Mouse (Mus musculus) lung, postnatal 0 days (tissue): ENCODE measurements around the gene Orc5. TPM values are rescaled to one million over a fixed set of nuclear protein-coding genes. Genes with fewer than 3 reads are reported as not detected.
"Not testable (repeated sequence)": the region's sequence is repeated elsewhere in the genome, so short reads cannot be mapped to it uniquely, and the experiment has no call there.

Experiments used
- ATAC-seq: fragments of 200-750 bp; cut with Nextera tagmentation; 2 replicates; pipeline ENCODE4 v1.8.0; 2017; ENCODE audit warnings: moderate library complexity
- DNase-seq: peaks from one replicate; pipeline ENCODE4 v3.0.0-alpha.2; 2016; ENCODE audit warnings: low spot score
- H3K27ac ChIP-seq: fragments of 300-500 bp; sonication (generic); 2 replicates; pipeline ENCODE4 v1.5.1; 2014; ENCODE audit warnings: antibody characterized with exemption, mild to moderate bottlenecking, low read length, mixed read lengths
- H3K27me3 ChIP-seq: fragments of 300-500 bp; sonication (generic); replicated peaks from 2 replicates; pipeline ENCODE4 v1.6.1; 2014; ENCODE audit warnings: low read length, mixed read lengths; ENCODE audit not compliant: insufficient read depth
- H3K36me3 ChIP-seq: fragments of 300-500 bp; sonication (generic); 2 replicates; pipeline ENCODE4 v1.6.1; 2014; ENCODE audit warnings: low read length, mixed read lengths; ENCODE audit not compliant: insufficient read depth
- H3K4me1 ChIP-seq: fragments of 300-500 bp; sonication (generic); 2 replicates; pipeline ENCODE4 v1.6.1; 2014; ENCODE audit warnings: antibody characterized with exemption, low read depth, low read length, mixed read lengths; ENCODE audit not compliant: insufficient read depth
- H3K4me2 ChIP-seq: fragments of 300-500 bp; sonication (generic); replicated peaks from 2 replicates; pipeline ENCODE4 v1.6.1; 2014; ENCODE audit warnings: low read depth, mild to moderate bottlenecking, low read length, moderate library complexity, mixed read lengths
- H3K4me3 ChIP-seq: fragments of 300-500 bp; sonication (generic); 2 replicates; pipeline ENCODE4 v1.5.1; 2014; ENCODE audit warnings: low read depth, low read length
- H3K9ac ChIP-seq: fragments of 300-500 bp; sonication (generic); replicated peaks from 2 replicates; pipeline ENCODE4 v1.6.1; 2014; ENCODE audit warnings: low read depth, mild to moderate bottlenecking
- H3K9me3 ChIP-seq: fragments of 300-500 bp; sonication (generic); 2 replicates; pipeline ENCODE4 v1.6.1; 2016; ENCODE audit warnings: low read length, mixed read lengths
- CTCF ChIP-seq: IDR thresholded peaks from 2 replicates; pipeline ENCODE4 v1.5.1; 2016; ENCODE audit warnings: antibody characterized with exemption, mild to moderate bottlenecking
- EP300 ChIP-seq: IDR thresholded peaks from 2 replicates; pipeline ENCODE4 v1.6.1; 2016; ENCODE audit warnings: antibody characterized with exemption, mild to moderate bottlenecking, control low read depth
- WGBS: fragments of 180-500 bp; shearing (Covaris S2); extraction: QIAGEN DNeasy Blood & Tissue Kit; methylation state at CpG from one replicate; pipeline ENCODE4 v1.1.7; 2014; 5-methylcytosine and 5-hydroxymethylcytosine counted together
- polyA plus RNA-seq: library from polyadenylated mRNA; unstranded; fragments of >200 nt; fragmentation: Nextera tagmentation; extraction: Ambion mirVana; gene quantifications from 2 replicates; pipeline ENCODE4 v1.2.1, GENCODE M21; 2015

Gene Orc5
- polyA plus RNA-seq, 1 experiment from 2014 or later, result 25.0 TPM

DNA sequence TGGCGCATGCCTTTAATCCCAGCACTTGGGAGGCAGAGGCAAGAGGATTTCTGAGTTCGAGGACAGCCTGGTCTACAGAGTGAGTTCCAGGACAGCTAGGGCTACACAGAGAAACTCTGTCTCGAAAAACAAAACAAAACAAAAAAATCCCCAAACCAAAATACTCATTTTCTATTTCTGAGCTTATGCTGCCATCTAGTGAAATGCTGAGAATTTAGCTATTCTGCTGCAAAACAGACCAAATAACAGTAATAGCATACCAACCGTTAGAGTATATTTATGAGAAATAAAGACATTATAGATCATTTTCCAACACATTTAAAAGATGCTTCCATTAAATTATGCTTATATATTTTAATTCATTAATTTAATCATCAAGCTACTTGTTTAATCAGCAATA, 34.5 kb downstream of the Orc5 start:
- 77% methylated on average over 4 of the region's 4 CpGs for WGBS
- DNase-seq, result peak; percentile 13
- H3K36me3 ChIP-seq, H3K9ac ChIP-seq, H3K4me2 ChIP-seq, H3K27me3 ChIP-seq, ATAC-seq, H3K4me3 ChIP-seq, H3K27ac ChIP-seq, H3K9me3 ChIP-seq, H3K4me1 ChIP-seq: not testable (repeated sequence)
- peak; percentile 36 for TF ChIP-seq CTCF

DNA sequence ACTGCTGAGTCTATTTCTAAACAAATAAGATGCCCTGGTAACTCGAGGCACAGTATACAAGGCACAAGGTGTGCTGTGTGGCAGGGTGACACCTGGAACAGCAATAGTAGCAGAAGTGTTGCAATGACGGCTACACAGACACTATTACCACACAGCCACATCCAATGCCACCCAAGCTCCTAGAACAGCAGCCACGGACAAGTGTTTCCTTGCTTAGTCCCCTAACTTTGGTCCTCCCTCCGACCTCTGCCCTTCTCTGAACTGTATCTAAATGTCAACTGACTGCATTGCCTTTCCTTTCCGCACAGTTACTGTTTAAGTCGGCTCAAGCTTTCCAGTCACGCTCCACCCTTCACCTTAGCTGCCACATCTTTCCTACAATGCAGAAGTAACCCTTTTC, 36.0 kb downstream of the Orc5 start:
- WGBS, result no CpG with 5 or more reads among the region's 7 CpGs
- H3K4me2 ChIP-seq, DNase-seq, H3K36me3 ChIP-seq, ATAC-seq, H3K4me3 ChIP-seq, H3K27ac ChIP-seq, H3K27me3 ChIP-seq, H3K9me3 ChIP-seq, H3K9ac ChIP-seq, H3K4me1 ChIP-seq: not testable (repeated sequence)

DNA sequence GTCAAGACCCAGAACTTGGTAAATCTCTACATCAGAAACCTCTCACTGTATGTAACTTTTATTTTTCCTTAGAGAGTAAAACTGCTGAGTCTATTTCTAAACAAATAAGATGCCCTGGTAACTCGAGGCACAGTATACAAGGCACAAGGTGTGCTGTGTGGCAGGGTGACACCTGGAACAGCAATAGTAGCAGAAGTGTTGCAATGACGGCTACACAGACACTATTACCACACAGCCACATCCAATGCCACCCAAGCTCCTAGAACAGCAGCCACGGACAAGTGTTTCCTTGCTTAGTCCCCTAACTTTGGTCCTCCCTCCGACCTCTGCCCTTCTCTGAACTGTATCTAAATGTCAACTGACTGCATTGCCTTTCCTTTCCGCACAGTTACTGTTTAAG, 37.6 kb downstream of the Orc5 start:
- not testable (repeated sequence) for H3K4me1 ChIP-seq, H3K9ac ChIP-seq, H3K9me3 ChIP-seq, H3K4me2 ChIP-seq, H3K27ac ChIP-seq, DNase-seq, ATAC-seq, H3K27me3 ChIP-seq, H3K4me3 ChIP-seq, H3K36me3 ChIP-seq
- no CpG with 5 or more reads among the region's 5 CpGs for WGBS

DNA sequence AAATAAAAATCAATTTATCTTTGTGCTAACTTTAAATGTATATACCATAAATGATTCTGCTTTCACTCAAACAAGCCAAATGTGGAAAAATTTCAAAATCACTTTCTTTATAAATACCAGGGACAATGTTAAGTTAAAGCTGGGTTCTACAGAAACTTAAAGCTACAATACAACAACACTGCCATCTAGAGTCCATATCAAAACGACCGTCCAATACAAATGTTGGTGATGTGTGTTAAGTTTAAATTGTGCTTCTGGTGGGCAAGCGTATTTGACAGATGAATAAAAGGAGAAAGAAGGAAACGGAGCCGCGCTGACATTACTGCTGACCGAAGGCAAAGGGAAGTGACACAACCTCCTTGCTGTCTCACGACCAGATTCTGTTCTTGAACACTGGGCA, 38.4 kb downstream of the Orc5 start:
- 62% methylated on average over 8 of the region's 8 CpGs for WGBS
- ATAC-seq (no peak), DNase-seq (peak; percentile 12)
- Histone ChIP-seq H3K4me2 (no peak overlapping the region), H3K4me3 (no peak overlapping the region), H3K36me3 (no peaks in the 10 kb centered on the region), H3K4me1 (no peaks in the 10 kb centered on the region), H3K9ac (no peak overlapping the region), H3K9me3 (no peaks in the 10 kb centered on the region), H3K27me3 (no peaks in the 10 kb centered on the region), H3K27ac (no peak overlapping the region)
- TF ChIP-seq EP300 (no peak), CTCF (peak; percentile 60)

DNA sequence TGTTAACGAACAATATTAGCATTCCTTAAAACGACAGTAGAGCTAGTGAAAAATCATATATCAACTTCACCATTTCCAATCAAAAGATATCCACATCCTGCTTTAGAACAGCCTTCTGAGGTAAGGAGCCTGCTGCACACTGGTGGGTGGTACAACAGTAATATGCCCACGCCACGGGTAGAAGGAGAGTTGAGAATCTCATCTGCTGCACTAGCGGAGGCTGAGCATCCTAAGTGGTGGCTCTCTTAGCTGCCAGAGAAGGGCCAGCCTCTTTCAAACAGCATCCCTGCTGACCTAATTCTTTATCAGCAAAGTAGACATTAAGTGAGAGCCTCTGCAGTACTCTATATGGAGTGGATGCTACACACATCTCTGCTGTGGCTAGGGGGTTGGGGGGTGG, 41.7 kb downstream of the Orc5 start:
- Histone ChIP-seq H3K36me3 (no peaks in the 10 kb centered on the region), H3K27ac (no peak overlapping the region), H3K9me3 (no peaks in the 10 kb centered on the region), H3K4me1 (no peaks in the 10 kb centered on the region), H3K9ac (no peak overlapping the region), H3K27me3 (no peaks in the 10 kb centered on the region), H3K4me3 (no peak overlapping the region), H3K4me2 (no peak overlapping the region)
- TF ChIP-seq EP300, result no peak
- no peak for TF ChIP-seq CTCF
- WGBS, result 91% methylated on average over 5 of the region's 5 CpGs
- ATAC-seq (no peak), DNase-seq (no peak)

DNA sequence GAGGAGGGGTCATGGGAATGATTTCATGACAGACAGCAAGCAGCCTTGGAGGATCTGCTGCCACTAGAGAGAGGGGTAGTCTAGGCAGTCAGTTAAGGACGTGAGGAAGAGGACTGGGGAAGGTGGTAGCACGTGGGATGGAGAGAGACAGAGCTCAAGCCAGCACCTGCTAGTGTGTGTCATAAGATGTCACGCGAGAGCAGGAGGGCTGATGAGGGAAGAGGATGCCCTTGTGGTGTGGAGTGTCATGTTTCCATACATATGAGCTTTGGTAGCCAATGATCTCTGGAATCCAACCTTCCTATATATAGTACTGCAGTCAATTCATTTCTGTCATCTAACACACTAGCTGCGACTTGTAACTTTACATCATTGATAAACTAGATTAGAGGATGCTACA, 50.8 kb downstream of the Orc5 start:
- Histone ChIP-seq H3K9ac (no peak overlapping the region), H3K9me3 (no peaks in the 10 kb centered on the region), H3K27ac (no peak overlapping the region), H3K4me1 (no peaks in the 10 kb centered on the region), H3K36me3 (0 out of 2 replicates have a peak, but pooled peaks cover 5% of the 10 kb centered on the region), H3K4me3 (no peak overlapping the region), H3K27me3 (no peaks in the 10 kb centered on the region), H3K4me2 (no peak overlapping the region)
- WGBS, result 86% methylated on average over 5 of the region's 5 CpGs
- TF ChIP-seq EP300, result no peak
- DNase-seq (no peak), ATAC-seq (no peak)

DNA sequence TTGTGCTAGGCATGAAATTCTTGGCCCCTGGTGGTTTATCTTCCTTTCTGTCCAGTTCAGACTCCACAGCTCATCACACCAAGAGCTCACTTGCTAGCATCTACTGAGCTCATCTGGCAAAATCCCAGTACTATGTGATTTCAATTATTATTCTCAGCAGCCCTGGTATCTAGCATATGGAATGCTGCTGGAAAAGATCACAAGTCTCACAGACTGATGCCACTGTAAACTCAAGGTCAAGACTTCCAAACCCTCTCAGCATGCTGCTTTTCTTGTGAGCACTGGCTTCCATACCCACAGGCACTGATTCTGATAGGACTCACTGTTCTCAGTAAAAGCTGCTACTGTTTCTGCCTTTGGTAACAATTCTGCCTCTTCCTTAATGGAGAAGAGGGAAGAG, 59.1 kb downstream of the Orc5 start:
- ATAC-seq, result no peak
- Histone ChIP-seq H3K9me3 (no peaks in the 10 kb centered on the region), H3K36me3 (no peaks in the 10 kb centered on the region), H3K27ac (no peak overlapping the region), H3K27me3 (no peaks in the 10 kb centered on the region), H3K4me3 (no peak overlapping the region), H3K4me1 (no peaks in the 10 kb centered on the region), H3K4me2 (no peak overlapping the region), H3K9ac (no peak overlapping the region)
- no peak for DNase-seq
- TF ChIP-seq EP300, result no peak
- no peak for TF ChIP-seq CTCF
